Mouse (Mus musculus) layer of hippocampus, adult 2 months (tissue): Measurements from ENCODE around the gene Tbc1d9b. TPM values are rescaled to one million over a fixed set of nuclear protein-coding genes. Genes with fewer than 3 reads are reported as not detected.
A peak's percentile ranks its signal among the peaks of the same experiment; 100 is the strongest.

Experiments used
- DNase-seq, 2 experiments: peaks; one replicate each; pipeline ENCODE4 v3.0.0; 2022; ENCODE audit warnings: low spot score in 2 of 2
- H3K27ac ChIP-seq: fragments of 200-600 bp; 2 replicates; pipeline ENCODE4 v1.8.1; 2022
- H3K4me3 ChIP-seq: fragments of 200-600 bp; 2 replicates; pipeline ENCODE4 v1.8.1; 2022; ENCODE audit warnings: mild to moderate bottlenecking
- CTCF ChIP-seq: fragments of 200-600 bp; conservative IDR thresholded peaks from 2 replicates; pipeline ENCODE4 v1.8.1; 2022; ENCODE audit warnings: antibody characterized with exemption, mild to moderate bottlenecking, moderate library complexity
- total RNA-seq, 2 experiments: library from RNA; stranded (reverse); gene quantifications; 2 replicates each; pipeline ENCODE4 v1.2.3; 2021

Tbc1d9b gene
- total RNA-seq, 2 experiments from 2014 or later = 104 to 107 TPM

DNA sequence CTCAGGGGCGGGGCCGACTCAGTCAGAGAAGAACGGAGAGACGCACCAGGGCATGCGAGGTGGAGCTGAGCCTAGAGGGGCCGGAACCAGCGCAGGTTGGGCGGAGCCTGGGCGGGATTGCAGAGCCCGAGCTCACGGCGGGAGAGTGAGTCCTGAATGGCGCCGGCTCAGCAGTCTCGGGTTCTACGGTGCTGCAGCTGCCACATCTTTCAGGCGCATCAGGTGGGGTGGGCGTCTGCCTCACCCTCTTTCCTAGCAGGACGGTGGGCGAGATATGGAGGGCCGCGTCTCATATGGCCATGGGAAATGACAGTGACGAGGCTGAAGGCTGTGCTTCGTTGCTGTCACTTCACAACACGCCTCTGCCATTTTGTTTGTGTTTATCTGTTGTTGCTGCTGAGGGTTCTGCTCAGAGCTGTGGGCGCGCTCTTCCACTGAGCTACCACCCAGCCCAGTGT lies 43.6 kb downstream of the Tbc1d9b start:
- TF ChIP-seq CTCF = no peak
- H3K27ac ChIP-seq = peak overlapping the region; percentile 90

GRCm38 (mm10) chr11:50176351-50176750 lies 45.2 kb downstream of the Tbc1d9b start:
- TF ChIP-seq CTCF = no peak
- Histone ChIP-seq H3K4me3 (no peak overlapping the region), H3K27ac (no peak overlapping the region; the same call in 1 of the 2 replicates)
- no peak for DNase-seq

More for the DNA sequence above, 43.6 kb downstream of the Tbc1d9b start:
- DNase-seq = peak; percentile 98 to 99
- H3K4me3 ChIP-seq = peak overlapping the region; percentile 74

DNA sequence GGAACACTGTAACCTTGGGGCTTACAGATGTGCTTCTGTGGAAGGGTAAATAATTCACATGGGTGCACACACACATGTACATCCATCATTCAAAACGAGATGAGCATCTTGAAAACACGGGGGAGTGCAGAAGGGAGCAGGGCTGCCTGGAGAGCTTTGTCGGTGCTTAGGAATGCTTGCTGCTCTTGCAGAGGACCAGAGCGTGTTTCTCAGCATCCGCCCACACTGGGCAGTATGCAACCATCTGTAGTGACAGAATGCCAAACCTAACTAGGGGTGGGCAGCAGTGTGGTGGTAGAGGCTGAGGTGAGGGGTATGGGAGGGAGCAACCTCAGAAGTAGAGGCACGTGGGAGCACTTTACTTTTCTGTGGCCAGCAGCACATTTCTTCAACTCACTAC lies 45.9 kb downstream of the Tbc1d9b start:
- TF ChIP-seq CTCF = no peak
- H3K4me3 ChIP-seq = no peak overlapping the region
- H3K27ac ChIP-seq = peak overlapping the region; percentile 32; the same call in 1 of the 2 replicates
- DNase-seq = no peak

GRCm38 (mm10) chr11:50178532-50179488 lies 47.6 kb downstream of the Tbc1d9b start:
- Histone ChIP-seq H3K27ac (no peak overlapping the region), H3K4me3 (no peak overlapping the region)
- TF ChIP-seq CTCF = no peak
- no peak for DNase-seq

- no peak overlapping the region for H3K27ac ChIP-seq
- no peak for TF ChIP-seq CTCF
- H3K4me3 ChIP-seq = no peak overlapping the region
- DNase-seq = no peak
Observed at GRCm38 (mm10) chr11:50180478-50181231, 49.5 kb downstream of the Tbc1d9b start.

DNA sequence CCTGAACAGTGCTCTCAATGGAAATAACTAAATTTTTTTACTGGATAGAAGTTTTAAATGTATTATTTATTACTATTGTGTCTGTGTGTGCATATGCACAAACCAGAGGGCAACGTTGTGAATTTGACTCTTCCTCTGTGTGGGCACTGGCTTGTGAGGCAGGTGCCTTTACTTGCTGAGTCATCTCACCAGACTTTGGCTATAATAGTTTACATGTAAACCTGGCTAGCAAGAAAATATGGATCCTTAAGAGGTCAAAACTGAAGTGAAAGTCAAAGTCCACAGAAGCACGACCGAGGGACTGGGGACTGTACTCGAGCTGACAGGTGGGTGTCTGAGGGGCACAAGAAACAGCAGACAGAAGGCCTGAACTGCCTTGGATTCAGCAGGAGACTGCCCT lies 51.5 kb downstream of the Tbc1d9b start:
- no peak for DNase-seq
- TF ChIP-seq CTCF = no peak

DNA sequence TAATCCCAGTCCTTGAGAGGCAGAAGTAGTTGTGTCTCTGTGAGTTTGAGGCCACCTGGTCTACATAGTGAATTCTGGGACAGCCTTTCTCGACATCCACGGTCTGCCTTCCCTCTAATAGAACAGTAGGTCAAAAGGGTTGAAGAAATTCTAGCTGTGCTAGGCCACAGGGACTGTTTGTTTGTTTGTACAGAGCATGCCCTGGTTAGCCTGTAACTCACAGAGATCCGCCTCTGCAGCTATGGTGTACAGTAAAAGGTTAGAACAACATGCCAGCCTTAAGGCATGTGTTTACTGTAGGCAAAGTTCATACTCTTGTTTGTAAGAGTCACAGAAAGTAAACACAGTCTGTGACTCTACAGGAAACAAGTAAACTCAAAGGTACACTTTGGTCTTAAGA lies 53.6 kb downstream of the Tbc1d9b start:
- no peak for TF ChIP-seq CTCF
- DNase-seq = no peak
- Histone ChIP-seq H3K4me3 (no peak overlapping the region), H3K27ac (no peak overlapping the region)

More for the DNA sequence above, 51.5 kb downstream of the Tbc1d9b start:
- H3K27ac ChIP-seq = no peak overlapping the region
- H3K4me3 ChIP-seq = no peak overlapping the region

GRCm38 (mm10) chr11:50188682-50189081 lies 57.5 kb downstream of the Tbc1d9b start:
- TF ChIP-seq CTCF = no peak
- DNase-seq = no peak
- H3K4me3 ChIP-seq = no peak overlapping the region
- H3K27ac ChIP-seq = no peak overlapping the region

DNA sequence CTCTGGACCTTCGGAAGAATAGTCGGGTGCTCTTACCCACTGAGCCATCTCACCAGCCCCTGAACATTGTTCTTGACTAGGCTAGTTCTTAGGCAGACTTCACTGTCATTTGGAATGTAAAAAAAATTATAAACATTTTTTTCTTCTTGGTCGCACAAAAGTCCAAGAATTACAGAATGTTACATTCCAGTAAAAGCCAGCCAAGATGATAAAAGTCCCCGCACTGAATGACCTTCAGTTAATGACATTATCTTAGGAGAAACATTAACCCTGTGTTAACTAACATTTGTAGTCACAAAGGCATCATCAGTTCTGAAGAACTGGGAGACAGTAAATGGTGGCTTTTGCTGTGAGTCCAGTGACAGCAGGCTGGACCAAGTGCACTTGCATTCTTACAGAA lies 59.2 kb downstream of the Tbc1d9b start:
- no peak for DNase-seq
- Histone ChIP-seq H3K27ac (no peak overlapping the region), H3K4me3 (no peak overlapping the region)
- TF ChIP-seq CTCF = no peak

DNA sequence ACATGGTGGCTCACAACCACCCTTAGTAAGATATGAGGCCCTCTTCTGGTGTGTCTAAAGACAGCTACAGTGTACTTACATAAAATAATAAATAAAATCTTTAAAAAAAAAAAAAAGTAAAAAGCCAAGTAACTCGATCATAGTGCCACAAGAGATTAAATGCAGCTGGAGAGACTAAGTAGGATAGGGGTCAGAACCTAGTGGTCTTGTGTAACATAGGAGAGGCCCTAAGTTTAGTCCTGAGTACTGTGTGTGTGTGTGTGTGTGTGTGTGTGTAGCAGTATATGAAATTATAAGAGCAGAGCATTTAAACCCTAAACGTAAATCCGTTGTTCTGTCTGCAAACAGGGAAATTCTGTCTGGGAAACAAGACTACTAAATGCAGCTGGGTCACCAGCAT lies 61.1 kb downstream of the Tbc1d9b start:
- H3K4me3 ChIP-seq = no peak overlapping the region
- H3K27ac ChIP-seq = no peak overlapping the region
- TF ChIP-seq CTCF = no peak
- no peak for DNase-seq

GRCm38 (mm10) chr11:50194070-50194469 lies 62.9 kb downstream of the Tbc1d9b start:
- no peak for TF ChIP-seq CTCF
- Histone ChIP-seq H3K4me3 (no peak overlapping the region), H3K27ac (no peak overlapping the region)
- DNase-seq = no peak

- TF ChIP-seq CTCF = no peak
- Histone ChIP-seq H3K27ac (no peak overlapping the region), H3K4me3 (no peak overlapping the region)
- DNase-seq = no peak
Observed at GRCm38 (mm10) chr11:50194793-50195192, 63.6 kb downstream of the Tbc1d9b start.

DNA sequence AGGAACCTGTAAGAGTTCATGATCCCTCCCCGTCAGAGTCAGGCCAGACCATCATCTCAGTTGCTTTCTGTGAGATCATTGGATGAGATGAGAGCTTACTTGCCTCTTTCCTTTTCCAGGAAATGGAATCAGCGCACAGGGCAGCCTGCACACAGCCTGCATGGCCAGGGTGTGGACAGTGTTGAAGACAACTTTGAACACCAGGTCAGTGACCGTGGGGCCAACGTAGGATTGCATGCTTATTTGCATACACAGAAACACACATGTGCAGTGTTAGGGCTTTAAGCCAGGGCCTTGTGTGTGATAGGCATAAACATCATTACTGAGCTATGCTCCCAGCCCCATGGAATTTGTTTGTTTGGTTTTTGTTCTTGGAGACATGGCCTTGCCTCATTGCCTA lies 66.3 kb downstream of the Tbc1d9b start:
- no peak for DNase-seq
- H3K27ac ChIP-seq = no peak overlapping the region
- H3K4me3 ChIP-seq = no peak overlapping the region
- no peak for TF ChIP-seq CTCF
